Mouse (Mus musculus) erythroblast, adult 5-6 weeks (primary cell): ENCODE measurements around the gene Ascc1. TPM values are rescaled to one million over a fixed set of nuclear protein-coding genes. Genes with fewer than 3 reads are reported as not detected.

Experiments
- ATAC-seq: replicated peaks from 2 replicates; pipeline ENCODE4 v1.8.0; 2016; ENCODE audit warnings: moderate number of reproducible peaks, mild to moderate bottlenecking, moderate TSS enrichment, inconsistent platforms; ENCODE audit not compliant: poor library complexity, low FRiP score, severe bottlenecking
- total RNA-seq, 2 experiments: library from RNA; stranded (forward) in 1 of 2; stranded (reverse) in 1 of 2; fragments of 150-400 nt in 1 of 2; fragments of 200-764, 138-1000 nt in 1 of 2; gene quantifications; 2 replicates each; pipeline versions ENCODE4 v1.2.3 to v1.2.4; 2015 to 2017; ENCODE audit warnings: low replicate concordance in 2 of 2

The Ascc1 gene
- total RNA-seq, 2 experiments from 2014 or later: 9.6 to 13.1 TPM

- peak; percentile 59; the same call in 1 of the 2 replicates for ATAC-seq
Measured at GRCm38 (mm10) chr10:60066524-60066923, 63.9 kb downstream of the Ascc1 start.

GRCm38 (mm10) chr10:60075159-60075558, 72.6 kb downstream of the Ascc1 start:
- ATAC-seq: no peak

DNA sequence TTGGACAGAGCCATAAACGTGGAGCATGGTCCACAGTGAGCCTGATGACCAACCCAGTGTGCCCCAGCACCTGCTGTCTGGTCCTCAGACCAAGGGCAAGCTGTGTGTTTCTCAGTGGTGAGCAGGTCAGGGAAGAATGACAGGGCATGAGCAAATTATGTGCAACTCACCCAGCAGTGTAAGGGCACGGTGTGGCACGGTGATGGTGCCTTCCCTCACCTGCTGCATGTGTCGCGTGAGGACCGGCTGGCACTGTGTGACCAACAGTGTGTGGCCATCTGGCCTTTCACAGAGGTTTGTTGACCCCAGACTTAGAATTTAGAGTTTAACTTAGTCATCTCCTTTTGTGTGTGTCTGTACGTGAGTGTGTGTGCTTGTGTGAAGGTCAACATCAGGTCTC, 74.6 kb downstream of the Ascc1 start:
- no peak for ATAC-seq

GRCm38 (mm10) chr10:60077736-60078560, 75.3 kb downstream of the Ascc1 start:
- ATAC-seq: peak; percentile 69

GRCm38 (mm10) chr10:60078561-60078917, 75.9 kb downstream of the Ascc1 start:
- ATAC-seq: peak; percentile 81

GRCm38 (mm10) chr10:60080171-60080570, 77.6 kb downstream of the Ascc1 start:
- ATAC-seq: no peak

DNA sequence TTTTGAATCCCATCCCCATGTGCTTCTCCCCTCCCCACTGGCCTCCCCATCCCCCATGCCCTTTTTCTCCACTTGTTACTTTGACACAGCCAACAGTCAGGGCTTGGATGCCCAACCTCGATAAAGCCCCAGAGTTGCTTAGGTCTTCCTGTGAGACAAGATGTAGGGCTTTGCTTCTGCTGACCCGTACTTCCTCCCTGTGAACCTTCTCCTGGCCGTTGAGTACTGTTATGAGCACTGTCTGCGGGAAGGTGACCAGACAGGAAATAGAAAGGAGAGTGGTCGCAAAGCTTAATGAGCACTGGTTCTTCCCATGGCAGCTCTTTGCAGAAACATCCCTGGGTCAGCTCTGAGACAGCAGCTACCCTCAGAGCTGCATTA, 78.0 kb downstream of the Ascc1 start:
- ATAC-seq: no peak

DNA sequence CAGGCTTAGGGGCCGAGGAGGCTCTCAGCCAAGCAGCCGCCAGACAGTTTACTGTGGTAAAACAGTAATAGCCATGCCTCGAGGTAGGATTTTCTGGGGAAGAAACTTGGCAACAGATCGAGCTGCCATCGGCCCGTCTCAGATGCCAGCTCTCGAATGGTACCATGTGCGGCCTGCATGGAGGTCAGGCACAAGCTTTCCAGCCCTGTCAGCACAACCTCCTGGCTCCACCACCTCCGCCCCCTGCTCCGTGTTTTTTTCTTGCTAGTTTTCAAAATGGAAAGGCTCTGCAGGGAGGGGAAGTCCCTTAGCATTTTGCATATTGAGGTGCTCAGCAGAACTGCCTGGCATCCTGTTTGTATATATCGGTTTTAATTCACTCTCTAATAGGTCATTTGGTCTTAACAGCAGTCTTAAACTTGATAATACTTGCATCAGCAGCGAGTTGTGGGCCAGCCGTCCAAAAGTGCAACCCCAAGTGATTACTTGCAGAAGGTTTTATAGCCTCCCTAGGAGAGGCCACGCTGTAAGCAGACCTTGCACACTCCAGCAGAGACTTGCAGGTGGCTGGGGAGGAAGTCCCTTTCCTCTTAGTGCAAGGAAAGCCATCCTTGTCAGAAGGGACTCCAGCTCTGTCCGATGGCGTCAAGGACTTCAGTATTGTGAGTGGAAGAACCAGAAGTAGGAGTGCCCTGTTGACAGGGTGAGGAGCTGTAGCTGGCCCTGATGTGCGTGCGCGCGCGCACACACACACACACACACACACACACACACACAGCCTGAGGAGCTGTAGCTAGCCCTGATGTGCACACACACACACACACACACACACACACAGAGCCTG, 78.6 kb downstream of the Ascc1 start:
- no peak for ATAC-seq

- no peak for ATAC-seq
Measured at GRCm38 (mm10) chr10:60081905-60082304, 79.3 kb downstream of the Ascc1 start.

DNA sequence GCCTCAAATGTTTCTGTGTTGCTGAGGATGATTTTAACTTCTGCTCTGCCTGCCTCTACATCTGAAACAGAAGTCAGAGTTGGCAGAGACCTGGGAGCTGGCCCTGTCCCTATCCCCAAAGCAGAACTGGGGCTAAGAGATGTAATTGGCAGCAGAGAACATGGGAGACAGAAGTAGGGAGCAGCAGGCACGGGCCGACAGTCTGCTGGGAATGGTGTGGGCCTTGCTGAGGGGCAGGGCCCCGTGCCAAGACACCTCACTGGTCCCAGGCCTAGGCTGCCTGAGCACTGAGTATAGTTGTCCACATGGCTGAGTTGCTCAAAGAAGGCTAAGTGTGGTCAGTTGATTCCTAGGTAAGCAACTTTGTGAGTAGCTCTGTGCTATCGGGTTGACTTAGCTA, 81.5 kb downstream of the Ascc1 start:
- ATAC-seq: no peak

- ATAC-seq: no peak
Measured at GRCm38 (mm10) chr10:60092311-60092710, 89.7 kb downstream of the Ascc1 start.

DNA sequence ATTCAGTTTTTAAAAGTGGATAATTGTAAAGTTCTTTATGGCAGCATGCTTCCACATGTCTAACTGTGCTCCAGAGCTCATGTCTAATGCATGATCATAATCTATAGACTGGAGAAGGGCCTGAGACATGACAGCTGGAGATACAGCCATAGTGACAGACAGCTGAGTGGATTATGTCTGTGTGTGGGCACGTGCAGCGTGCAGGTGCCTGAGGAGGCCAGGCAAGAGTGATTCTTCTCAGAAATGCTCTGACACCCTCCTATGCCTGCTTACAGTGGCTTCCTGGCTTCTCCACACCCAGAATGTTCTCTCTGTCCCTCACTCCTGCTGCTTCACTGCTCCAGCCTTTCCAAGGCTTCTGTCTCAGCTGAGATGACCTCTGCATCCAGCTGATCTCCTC, 91.1 kb downstream of the Ascc1 start:
- ATAC-seq: no peak

DNA sequence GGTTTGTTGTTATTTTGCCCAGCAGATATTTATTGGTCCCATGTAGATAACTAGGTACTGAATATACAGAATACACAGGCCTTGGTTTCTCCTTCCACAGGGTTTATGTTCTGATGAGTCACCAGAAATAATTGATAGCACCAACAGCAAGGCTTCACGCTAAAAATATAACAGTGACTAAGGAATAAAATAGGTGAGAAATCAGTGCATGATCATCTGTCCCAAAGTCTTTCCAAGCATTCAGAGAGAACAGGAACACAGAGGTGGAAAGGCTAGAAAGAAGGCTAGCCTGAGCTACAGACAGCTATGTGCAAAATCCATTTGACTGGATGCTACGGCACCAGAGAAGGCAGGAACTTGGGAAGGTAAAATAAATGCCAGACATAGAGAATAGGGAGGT, 93.0 kb downstream of the Ascc1 start:
- no peak for ATAC-seq

- ATAC-seq: no peak
Measured at GRCm38 (mm10) chr10:60096302-60096701, 93.7 kb downstream of the Ascc1 start.

GRCm38 (mm10) chr10:60097146-60097545, 94.5 kb downstream of the Ascc1 start:
- ATAC-seq: no peak

- ATAC-seq: no peak
Measured at GRCm38 (mm10) chr10:60097774-60098173, 95.2 kb downstream of the Ascc1 start.

GRCm38 (mm10) chr10:60105391-60106145, 103.0 kb downstream of the Ascc1 start:
- ATAC-seq: no peak

- ATAC-seq: no peak
Measured at GRCm38 (mm10) chr10:60106146-60106530, 103.5 kb downstream of the Ascc1 start, which contains the start of gene Spock2. Gene Spock2 (plus strand): TSS chr10:60106219.

DNA sequence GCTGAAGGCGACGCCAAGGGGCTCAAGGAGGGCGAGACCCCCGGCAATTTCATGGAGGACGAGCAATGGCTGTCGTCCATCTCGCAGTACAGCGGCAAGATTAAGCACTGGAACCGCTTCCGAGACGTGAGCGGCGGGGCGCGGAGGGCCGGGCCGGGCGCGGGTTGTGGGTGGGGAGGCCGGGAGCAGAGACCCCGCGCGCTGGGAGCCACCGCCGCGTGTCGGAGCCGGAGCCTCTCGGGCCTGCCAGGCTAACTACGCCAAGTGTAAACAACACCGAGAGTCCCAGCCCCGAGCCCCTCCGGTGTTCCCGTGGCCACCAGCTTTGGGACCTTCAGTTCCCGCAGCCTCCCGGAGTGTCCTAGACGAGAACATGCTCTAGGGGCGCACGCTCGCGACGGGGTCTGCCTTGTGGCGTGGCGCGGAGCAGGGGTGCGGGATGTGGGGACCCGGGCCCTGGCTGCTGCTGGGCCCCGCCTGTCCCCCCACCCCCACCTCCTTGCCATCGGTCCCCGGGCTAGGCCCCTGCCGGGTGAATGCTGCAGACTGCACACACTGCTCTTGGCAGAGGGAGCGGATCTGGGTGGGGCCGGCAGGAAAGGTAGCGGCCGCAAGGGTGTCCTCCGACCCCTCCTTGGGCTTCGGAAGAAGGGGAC, 104.1 kb downstream of the Ascc1 start:
- no peak for ATAC-seq

- ATAC-seq: no peak
Measured at GRCm38 (mm10) chr10:60107448-60107847, 104.8 kb downstream of the Ascc1 start.
